Mouse (Mus musculus) gonadal fat pad, adult 2 months (tissue): ENCODE data around the gene Abcc5. TPM values are rescaled to one million over a fixed set of nuclear protein-coding genes. Genes with fewer than 3 reads are reported as not detected.

Experiments used
- DNase-seq: peaks from one replicate; pipeline ENCODE4 v3.0.0-alpha.2; 2012; ENCODE audit warnings: low read depth
- polyA plus RNA-seq: library from polyadenylated mRNA; depleted of rRNA; stranded (reverse); fragments of >200 nt; gene quantifications from 2 replicates; pipeline ENCODE4 v1.2.3, GENCODE M21; 2012

Gene Abcc5
- polyA plus RNA-seq, 1 experiment, result 90.2 TPM

GRCm38 (mm10) chr16:20424226-20424663, 1.9 kb downstream of the Abcc5 start:
- DNase-seq, result no peak

GRCm38 (mm10) chr16:20422938-20423730, 3.1 kb downstream of the Abcc5 start:
- DNase-seq, result no peak

GRCm38 (mm10) chr16:20418054-20418453, 8.1 kb downstream of the Abcc5 start:
- DNase-seq, result no peak

- DNase-seq, result no peak
Measured at GRCm38 (mm10) chr16:20416262-20416661, 9.9 kb downstream of the Abcc5 start.

- no peak for DNase-seq
Measured at GRCm38 (mm10) chr16:20415804-20416203, 10.4 kb downstream of the Abcc5 start.

GRCm38 (mm10) chr16:20415211-20415610, 11.0 kb downstream of the Abcc5 start:
- DNase-seq, result no peak

GRCm38 (mm10) chr16:20413870-20414331, 12.3 kb downstream of the Abcc5 start:
- DNase-seq, result no peak

- DNase-seq, result no peak
Measured at GRCm38 (mm10) chr16:20411958-20412570, 14.1 kb downstream of the Abcc5 start.

- no peak for DNase-seq
Measured at GRCm38 (mm10) chr16:20405335-20405734, 20.9 kb downstream of the Abcc5 start.

- DNase-seq, result no peak
Measured at GRCm38 (mm10) chr16:20403327-20403726, 22.9 kb downstream of the Abcc5 start.

- no peak for DNase-seq
Measured at GRCm38 (mm10) chr16:20401592-20401991, 24.6 kb downstream of the Abcc5 start.

GRCm38 (mm10) chr16:20400707-20401591, 25.2 kb downstream of the Abcc5 start:
- DNase-seq, result no peak

- no peak for DNase-seq
Measured at GRCm38 (mm10) chr16:20396851-20397250, 29.3 kb downstream of the Abcc5 start.

- DNase-seq, result no peak
Measured at GRCm38 (mm10) chr16:20395216-20395907, 30.8 kb downstream of the Abcc5 start.

GRCm38 (mm10) chr16:20391753-20392152, 34.4 kb downstream of the Abcc5 start:
- DNase-seq, result no peak

GRCm38 (mm10) chr16:20390233-20390632, 36.0 kb downstream of the Abcc5 start:
- no peak for DNase-seq

GRCm38 (mm10) chr16:20381031-20381430, 45.2 kb downstream of the Abcc5 start:
- no peak for DNase-seq

- no peak for DNase-seq
Measured at GRCm38 (mm10) chr16:20375341-20375740, 50.9 kb downstream of the Abcc5 start.

- no peak for DNase-seq
Measured at GRCm38 (mm10) chr16:20371731-20372130, 54.5 kb downstream of the Abcc5 start.

- no peak for DNase-seq
Measured at GRCm38 (mm10) chr16:20368221-20368620, 58.0 kb downstream of the Abcc5 start.

GRCm38 (mm10) chr16:20362121-20362520, 64.1 kb downstream of the Abcc5 start:
- no peak for DNase-seq
